Mouse (Mus musculus): ENCODE measurements around the gene Amd1. TPM values are rescaled to one million over a fixed set of nuclear protein-coding genes. Genes with fewer than 3 reads are reported as not detected.

Amd1 gene
- total and polyA plus RNA-seq, 2 experiments from 2014 or later, result 34.3 to 53.2 TPM

DNA sequence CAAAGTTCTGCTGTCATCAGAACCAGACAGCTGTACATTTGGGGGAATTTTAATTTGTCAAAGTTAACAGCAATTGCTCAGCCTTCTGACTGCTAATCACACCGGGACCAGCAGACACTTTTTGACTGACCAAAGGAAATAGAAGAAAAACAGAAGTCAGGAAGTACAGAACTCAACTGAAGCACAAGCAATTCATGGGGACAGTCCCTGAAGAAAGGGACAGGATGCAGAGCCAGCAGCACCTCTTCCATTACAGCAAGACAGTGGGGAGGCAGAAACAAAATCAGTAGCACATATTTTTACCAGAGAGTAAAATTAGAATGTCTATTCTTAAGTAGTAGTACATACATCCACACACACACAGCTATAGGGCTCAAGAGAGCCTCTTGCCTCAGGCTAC lies 15.2 kb downstream of the Amd1 start:
- no peak for DNase-seq (ENCODE audit: low spot score)
- no peak for ATAC-seq (ENCODE audit: low FRiP score)
- peaks cover 3% of the 10 kb centered on the region; the same call in 1 of the 2 replicates for H3K36me3 ChIP-seq (ENCODE audit: insufficient read depth, low read length)
- no peaks in the 10 kb centered on the region for H3K9me3 ChIP-seq (ENCODE audit: low read length)
- H3K4me2 ChIP-seq (ENCODE audit: low read depth, low read length, poor library complexity, severe bottlenecking), result no peak overlapping the region
- H3K27me3 ChIP-seq (ENCODE audit: insufficient read depth, low read length), result no peaks in the 10 kb centered on the region
- H3K4me1 ChIP-seq (ENCODE audit: insufficient read depth, low read length), result no peaks in the 10 kb centered on the region
- no peak overlapping the region for H3K4me3 ChIP-seq (ENCODE audit: low read depth, low read length)
- TF ChIP-seq CTCF (IDR thresholded peaks at IDR 0.05), result no peak
- no peak overlapping the region for H3K27ac ChIP-seq (ENCODE audit: low read depth, low read length)
- 100% methylated on average over 1 of the region's 1 CpGs for WGBS
- H3K9ac ChIP-seq (replicated peaks; ENCODE audit: low read length, poor library complexity, severe bottlenecking), result no peak overlapping the region

DNA sequence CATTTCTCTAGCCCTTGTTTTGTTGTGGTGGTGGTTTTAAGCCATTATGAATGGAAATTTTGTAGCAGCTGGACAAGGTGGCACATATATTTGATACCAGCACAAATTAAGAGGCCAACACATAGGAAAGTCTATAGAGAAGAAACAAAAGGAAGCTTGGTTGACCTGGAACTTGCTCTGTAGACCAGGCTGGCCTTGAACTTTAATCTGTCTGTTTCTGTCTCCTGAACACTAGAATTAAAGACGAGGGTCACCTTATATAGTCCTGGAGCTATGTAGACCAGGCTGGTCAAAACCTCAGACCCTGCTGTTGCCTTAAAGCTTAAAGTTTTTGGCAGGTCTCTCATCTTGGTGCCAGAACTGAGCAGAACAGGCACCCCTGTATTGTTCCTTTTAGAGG lies 16.4 kb downstream of the Amd1 start:
- WGBS, result 69% methylated on average over 1 of the region's 1 CpGs

DNA sequence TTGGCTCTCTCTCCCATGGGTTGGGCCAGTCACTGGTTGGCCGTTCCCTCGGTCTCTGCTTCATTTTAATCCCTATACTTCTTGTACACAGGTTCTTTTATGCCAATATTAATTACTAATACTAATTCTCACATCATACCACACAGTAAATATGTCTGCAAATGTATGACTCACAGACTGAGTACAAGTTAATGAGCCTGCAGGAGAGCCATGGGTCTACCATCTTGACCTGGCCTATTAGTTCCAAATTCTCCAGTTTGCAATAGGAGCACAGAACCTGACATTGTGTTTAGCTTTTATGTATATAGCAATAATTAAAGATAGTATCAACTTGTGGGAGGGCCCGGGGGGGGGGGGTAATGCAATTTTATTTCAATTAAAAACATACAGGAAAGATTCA lies 17.0 kb downstream of the Amd1 start:
- no peak for ATAC-seq (ENCODE audit: low FRiP score)
- H3K4me2 ChIP-seq (ENCODE audit: low read depth, low read length, poor library complexity, severe bottlenecking), result no peak overlapping the region
- WGBS, result 96% methylated on average over 3 of the region's 3 CpGs

More for the DNA sequence above, 16.4 kb downstream of the Amd1 start:
- Histone ChIP-seq H3K4me1 (ENCODE audit: insufficient read depth, low read length) (no peaks in the 10 kb centered on the region), H3K27me3 (ENCODE audit: insufficient read depth, low read length) (no peaks in the 10 kb centered on the region), H3K36me3 (ENCODE audit: insufficient read depth, low read length) (peaks cover 3% of the 10 kb centered on the region; the same call in 1 of the 2 replicates), H3K4me2 (ENCODE audit: low read depth, low read length, poor library complexity, severe bottlenecking) (no peak overlapping the region), H3K9ac (replicated peaks; ENCODE audit: low read length, poor library complexity, severe bottlenecking) (no peak overlapping the region), H3K9me3 (ENCODE audit: low read length) (no peaks in the 10 kb centered on the region), H3K4me3 (ENCODE audit: low read depth, low read length) (no peak overlapping the region), H3K27ac (ENCODE audit: low read depth, low read length) (no peak overlapping the region)
- no peak for DNase-seq (ENCODE audit: low spot score)
- no peak for TF ChIP-seq CTCF (IDR thresholded peaks at IDR 0.05)
- no peak for ATAC-seq (ENCODE audit: low FRiP score)

GRCm38 (mm10) chr10:40284179-40284831 lies 17.7 kb downstream of the Amd1 start:
- no peak for TF ChIP-seq CTCF (IDR thresholded peaks at IDR 0.05)
- no peak for DNase-seq (ENCODE audit: low spot score)
- Histone ChIP-seq H3K4me3 (ENCODE audit: low read depth, low read length) (no peak overlapping the region), H3K4me2 (ENCODE audit: low read depth, low read length, poor library complexity, severe bottlenecking) (no peak overlapping the region), H3K27ac (ENCODE audit: low read depth, low read length) (no peak overlapping the region), H3K4me1 (ENCODE audit: insufficient read depth, low read length) (no peaks in the 10 kb centered on the region), H3K36me3 (ENCODE audit: insufficient read depth, low read length) (no peaks in the 10 kb centered on the region), H3K27me3 (ENCODE audit: insufficient read depth, low read length) (no peaks in the 10 kb centered on the region), H3K9ac (replicated peaks; ENCODE audit: low read length, poor library complexity, severe bottlenecking) (no peak overlapping the region), H3K9me3 (ENCODE audit: low read length) (no peaks in the 10 kb centered on the region)
- ATAC-seq (ENCODE audit: low FRiP score), result no peak; the same call in 1 of the 2 replicates
- 84% methylated on average over 10 of the region's 10 CpGs for WGBS

More for the DNA sequence above, 17.0 kb downstream of the Amd1 start:
- Histone ChIP-seq H3K27ac (ENCODE audit: low read depth, low read length) (no peak overlapping the region), H3K4me3 (ENCODE audit: low read depth, low read length) (no peak overlapping the region), H3K4me1 (ENCODE audit: insufficient read depth, low read length) (no peaks in the 10 kb centered on the region), H3K9me3 (ENCODE audit: low read length) (no peaks in the 10 kb centered on the region), H3K27me3 (ENCODE audit: insufficient read depth, low read length) (no peaks in the 10 kb centered on the region), H3K9ac (replicated peaks; ENCODE audit: low read length, poor library complexity, severe bottlenecking) (no peak overlapping the region), H3K36me3 (ENCODE audit: insufficient read depth, low read length) (peaks cover 3% of the 10 kb centered on the region; the same call in 1 of the 2 replicates)
- no peak for TF ChIP-seq CTCF (IDR thresholded peaks at IDR 0.05)
- no peak for DNase-seq (ENCODE audit: low spot score)

DNA sequence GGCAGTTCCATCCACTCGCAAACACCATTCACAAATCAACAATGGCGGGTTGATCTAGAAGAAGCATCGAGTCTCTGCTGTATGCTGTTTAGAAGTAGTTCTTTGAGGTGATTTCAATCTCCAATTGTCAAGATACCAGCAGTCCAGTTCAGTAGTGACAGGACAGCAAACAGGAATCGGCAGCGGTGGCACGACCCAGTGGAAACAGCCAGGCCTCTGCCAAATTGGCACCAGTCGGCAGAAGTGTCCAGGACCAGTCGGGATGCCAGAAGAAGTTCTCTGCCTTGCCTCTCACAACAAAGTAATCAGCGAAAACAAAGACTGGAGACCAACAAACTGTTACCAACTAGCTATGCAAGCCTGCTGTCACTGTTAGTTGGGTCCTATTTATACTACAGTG lies 18.4 kb downstream of the Amd1 start:
- DNase-seq (ENCODE audit: low spot score) (no peak), ATAC-seq (ENCODE audit: low FRiP score) (no peak)
- H3K4me2 ChIP-seq (ENCODE audit: low read depth, low read length, poor library complexity, severe bottlenecking), result no peak overlapping the region
- no peaks in the 10 kb centered on the region for H3K36me3 ChIP-seq (ENCODE audit: insufficient read depth, low read length)
- WGBS, result 88% methylated on average over 9 of the region's 9 CpGs
- no peaks in the 10 kb centered on the region for H3K4me1 ChIP-seq (ENCODE audit: insufficient read depth, low read length)
- no peak for TF ChIP-seq CTCF (IDR thresholded peaks at IDR 0.05)
- no peak overlapping the region for H3K27ac ChIP-seq (ENCODE audit: low read depth, low read length)
- H3K4me3 ChIP-seq (ENCODE audit: low read depth, low read length), result no peak overlapping the region
- no peaks in the 10 kb centered on the region for H3K9me3 ChIP-seq (ENCODE audit: low read length)
- no peak overlapping the region for H3K9ac ChIP-seq (replicated peaks; ENCODE audit: low read length, poor library complexity, severe bottlenecking)
- no peaks in the 10 kb centered on the region for H3K27me3 ChIP-seq (ENCODE audit: insufficient read depth, low read length)

DNA sequence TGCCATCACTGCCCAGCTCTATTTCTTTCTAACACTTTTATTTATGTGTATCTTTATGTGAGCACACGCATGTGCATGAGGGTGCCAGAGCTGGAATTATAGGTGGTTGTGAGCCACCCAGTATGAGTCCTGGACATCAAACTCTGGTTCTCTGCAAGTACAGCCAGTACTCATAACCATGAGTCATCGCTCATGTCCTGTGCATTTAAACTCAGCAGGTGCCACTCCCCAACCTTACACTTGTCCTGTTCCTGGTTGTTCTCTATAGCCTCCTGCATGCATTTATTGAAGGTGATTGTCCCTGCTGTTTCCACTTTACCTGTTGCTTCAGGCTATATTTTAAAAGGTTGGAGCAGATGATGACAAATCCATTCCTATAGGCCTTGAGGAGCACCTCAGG lies 20.4 kb downstream of the Amd1 start:
- no peak overlapping the region for H3K9ac ChIP-seq (replicated peaks; ENCODE audit: low read length, poor library complexity, severe bottlenecking)
- H3K9me3 ChIP-seq (ENCODE audit: low read length), result no peaks in the 10 kb centered on the region
- ATAC-seq (ENCODE audit: low FRiP score) (no peak), DNase-seq (ENCODE audit: low spot score) (no peak)
- H3K27ac ChIP-seq (ENCODE audit: low read depth, low read length), result no peak overlapping the region
- H3K4me2 ChIP-seq (ENCODE audit: low read depth, low read length, poor library complexity, severe bottlenecking), result no peak overlapping the region
- H3K36me3 ChIP-seq (ENCODE audit: insufficient read depth, low read length), result no peaks in the 10 kb centered on the region
- H3K4me1 ChIP-seq (ENCODE audit: insufficient read depth, low read length), result no peaks in the 10 kb centered on the region
- H3K4me3 ChIP-seq (ENCODE audit: low read depth, low read length), result no peak overlapping the region
- no peak for TF ChIP-seq CTCF (IDR thresholded peaks at IDR 0.05)
- 97% methylated on average over 2 of the region's 2 CpGs for WGBS
- no peaks in the 10 kb centered on the region for H3K27me3 ChIP-seq (ENCODE audit: insufficient read depth, low read length)

Data from midbrain, postnatal 0 days (tissue).